Comparison of ENCODE assay signal across 8 mouse cellular contexts in the genomic region with DNA sequence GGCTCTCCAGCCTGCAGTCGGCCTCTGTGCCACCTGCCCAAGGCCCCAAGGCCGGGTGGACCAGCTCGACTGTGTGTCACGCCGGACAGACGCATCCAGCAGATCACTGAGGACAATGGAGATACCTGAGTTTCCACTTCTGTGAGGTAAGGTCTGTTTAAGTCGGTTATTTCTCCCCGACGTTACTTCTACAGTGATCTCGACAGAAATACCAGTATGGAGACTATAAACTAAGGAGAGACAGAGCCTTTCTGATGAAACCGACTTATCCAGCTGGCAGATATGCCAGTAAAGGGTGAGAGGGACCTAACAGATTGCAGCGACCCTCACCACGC.
DNase-seq lines count a peak whose midpoint lies in the region; ATAC-seq lines count a peak whose summit lies in the region.

No protein-coding gene starts in this region.

- H3K4me1 ChIP-seq in lung, embryonic 15.5 days, result peaks cover 40% of the 10 kb centered on the region
- peaks cover 21% of the 10 kb centered on the region for H3K4me1 ChIP-seq in forebrain, embryonic 16.5 days (replicated peaks; ENCODE audit: control insufficient read depth, insufficient read depth, low read length)
- H3K4me1 ChIP-seq in limb, embryonic 15.5 days, result peaks cover 32% of the 10 kb centered on the region
- peaks cover 26% of the 10 kb centered on the region for H3K4me1 ChIP-seq in stomach, embryonic 14.5 days (ENCODE audit: control insufficient read depth, insufficient read depth, low read length)

- WGBS in lung, embryonic 15.5 days, result 26% methylated on average over 13 of the region's 13 CpGs
- 22% methylated on average over 13 of the region's 13 CpGs for WGBS in forebrain, embryonic 16.5 days
- WGBS in limb, embryonic 15.5 days, result 21% methylated on average over 13 of the region's 13 CpGs
- WGBS in stomach, embryonic 14.5 days, result 21% methylated on average over 13 of the region's 13 CpGs

- no peaks in the 10 kb centered on the region for H3K36me3 ChIP-seq in lung, embryonic 15.5 days
- H3K36me3 ChIP-seq in forebrain, embryonic 16.5 days (ENCODE audit: control insufficient read depth, insufficient read depth), result no peaks in the 10 kb centered on the region
- no peaks in the 10 kb centered on the region for H3K36me3 ChIP-seq in limb, embryonic 15.5 days
- no peaks in the 10 kb centered on the region for H3K36me3 ChIP-seq in stomach, embryonic 14.5 days (ENCODE audit: control insufficient read depth, insufficient read depth, low read length)

- no peak for ATAC-seq in lung, embryonic 15.5 days (ENCODE audit: borderline replicate concordance, extremely low read depth, low FRiP score, low TSS enrichment)
- ATAC-seq in forebrain, embryonic 16.5 days, result no peak
- ATAC-seq in limb, embryonic 15.5 days (ENCODE audit: insufficient number of reproducible peaks, low FRiP score, low TSS enrichment, low read depth), result no peak
- ATAC-seq in stomach, embryonic 14.5 days (ENCODE audit: insufficient number of reproducible peaks, insufficient read depth, low FRiP score, low read depth), result no peak

- no peak overlapping the region for H3K9ac ChIP-seq in lung, embryonic 15.5 days
- no peak overlapping the region for H3K9ac ChIP-seq in forebrain, embryonic 16.5 days (replicated peaks; ENCODE audit: low read depth, low read length)
- no peak overlapping the region for H3K9ac ChIP-seq in limb, embryonic 15.5 days
- H3K9ac ChIP-seq in stomach, embryonic 14.5 days (replicated peaks; ENCODE audit: low read depth, low read length), result no peak overlapping the region

- H3K27ac ChIP-seq in lung, embryonic 15.5 days, result peak overlapping the region; percentile 81
- no peak overlapping the region for H3K27ac ChIP-seq in forebrain, embryonic 16.5 days (ENCODE audit: low read length)
- no peak overlapping the region for H3K27ac ChIP-seq in limb, embryonic 15.5 days
- no peak overlapping the region; the same call in 1 of the 2 replicates for H3K27ac ChIP-seq in stomach, embryonic 14.5 days (ENCODE audit: low read length)

- peak overlapping the region; percentile 26 for H3K4me3 ChIP-seq in lung, embryonic 15.5 days
- H3K4me3 ChIP-seq in forebrain, embryonic 16.5 days (replicated peaks; ENCODE audit: low read length), result no peak overlapping the region
- peak overlapping the region; percentile 31 for H3K4me3 ChIP-seq in limb, embryonic 15.5 days
- H3K4me3 ChIP-seq in stomach, embryonic 14.5 days (ENCODE audit: low read depth, low read length), result peak overlapping the region; percentile 20

- peaks cover 3% of the 10 kb centered on the region; the same call in 1 of the 2 replicates for H3K27me3 ChIP-seq in lung, embryonic 15.5 days
- H3K27me3 ChIP-seq in forebrain, embryonic 16.5 days (replicated peaks; ENCODE audit: control insufficient read depth, insufficient read depth, low read length), result no peaks in the 10 kb centered on the region
- no peaks in the 10 kb centered on the region for H3K27me3 ChIP-seq in limb, embryonic 15.5 days
- H3K27me3 ChIP-seq in stomach, embryonic 14.5 days (ENCODE audit: control insufficient read depth, insufficient read depth, low read length), result no peaks in the 10 kb centered on the region

- H3K4me2 ChIP-seq in lung, embryonic 15.5 days, result peak overlapping the region; percentile 48
- peak overlapping the region; percentile 54 for H3K4me2 ChIP-seq in forebrain, embryonic 16.5 days (ENCODE audit: low read length)
- H3K4me2 ChIP-seq in limb, embryonic 15.5 days, result peak overlapping the region; percentile 48
- H3K4me2 ChIP-seq in stomach, embryonic 14.5 days (replicated peaks; ENCODE audit: low read depth, low read length), result peak overlapping the region; percentile 36; the same call in 1 of the 2 replicates

- no peaks in the 10 kb centered on the region for H3K9me3 ChIP-seq in lung, embryonic 15.5 days
- no peaks in the 10 kb centered on the region for H3K9me3 ChIP-seq in forebrain, embryonic 16.5 days (ENCODE audit: control insufficient read depth, low read length)
- H3K9me3 ChIP-seq in limb, embryonic 15.5 days, result no peaks in the 10 kb centered on the region
- no peaks in the 10 kb centered on the region for H3K9me3 ChIP-seq in stomach, embryonic 14.5 days (ENCODE audit: control insufficient read depth, low read depth, low read length)

- no peak for DNase-seq in lung, postnatal 36 days
- DNase-seq in embryo, embryonic 10 days (ENCODE audit: low spot score), result no peak
- no peak for DNase-seq in urinary bladder, postnatal 25 days (ENCODE audit: low spot score)
- no peak for DNase-seq in urinary bladder, postnatal 4 days (ENCODE audit: low spot score in 2 of 2)
